Mouse (Mus musculus): Measurements from ENCODE around the gene C1qtnf3.

C1qtnf3 gene

GRCm38 (mm10) chr15:10951951-10952759 lies at the start of gene C1qtnf3:
TSS of gene C1qtnf3 (plus strand) at chr15:10952332.
- no peak for DNase-seq (ENCODE audit: low read depth)

GRCm38 (mm10) chr15:10902360-10902759 lies 49.8 kb upstream of the C1qtnf3 start:
- no peak for DNase-seq (ENCODE audit: low read depth)

- DNase-seq (ENCODE audit: low read depth), result no peak
Observed at GRCm38 (mm10) chr15:10916611-10917311, 35.4 kb upstream of the C1qtnf3 start.

- DNase-seq (ENCODE audit: low read depth), result no peak
Observed at GRCm38 (mm10) chr15:10917312-10917660, 34.8 kb upstream of the C1qtnf3 start.

- DNase-seq (ENCODE audit: low read depth), result no peak
Observed at GRCm38 (mm10) chr15:10920212-10920611, 31.9 kb upstream of the C1qtnf3 start.

- DNase-seq (ENCODE audit: low read depth), result peak; percentile 31
Observed at GRCm38 (mm10) chr15:10921064-10921463, 31.1 kb upstream of the C1qtnf3 start.

GRCm38 (mm10) chr15:10922061-10922460 lies 30.1 kb upstream of the C1qtnf3 start:
- no peak for DNase-seq (ENCODE audit: low read depth)

GRCm38 (mm10) chr15:10922570-10922969 lies 29.6 kb upstream of the C1qtnf3 start:
- no peak for DNase-seq (ENCODE audit: low read depth)

- no peak for DNase-seq (ENCODE audit: low read depth)
Observed at GRCm38 (mm10) chr15:10923076-10923995, 28.8 kb upstream of the C1qtnf3 start.

GRCm38 (mm10) chr15:10927325-10927724 lies 24.8 kb upstream of the C1qtnf3 start:
- DNase-seq (ENCODE audit: low read depth), result no peak

GRCm38 (mm10) chr15:10928633-10929270 lies 23.4 kb upstream of the C1qtnf3 start:
- DNase-seq (ENCODE audit: low read depth), result no peak

- no peak for DNase-seq (ENCODE audit: low read depth)
Observed at GRCm38 (mm10) chr15:10933930-10934329, 18.2 kb upstream of the C1qtnf3 start.

GRCm38 (mm10) chr15:10940148-10941108 lies 11.7 kb upstream of the C1qtnf3 start:
- DNase-seq (ENCODE audit: low read depth), result no peak

- no peak for DNase-seq (ENCODE audit: low read depth)
Observed at GRCm38 (mm10) chr15:10941901-10942300, 10.2 kb upstream of the C1qtnf3 start.

- no peak for DNase-seq (ENCODE audit: low read depth)
Observed at GRCm38 (mm10) chr15:10947852-10948251, 4.3 kb upstream of the C1qtnf3 start.

GRCm38 (mm10) chr15:10952760-10953305 lies 701 bp downstream of the C1qtnf3 start:
- no peak for DNase-seq (ENCODE audit: low read depth)

GRCm38 (mm10) chr15:10953465-10953864 lies 1.3 kb downstream of the C1qtnf3 start:
- no peak for DNase-seq (ENCODE audit: low read depth)

- no peak for DNase-seq (ENCODE audit: low read depth)
Observed at GRCm38 (mm10) chr15:10954381-10955016, 2.4 kb downstream of the C1qtnf3 start.

- DNase-seq (ENCODE audit: low read depth), result no peak
Observed at GRCm38 (mm10) chr15:10955156-10955555, 3.0 kb downstream of the C1qtnf3 start.

GRCm38 (mm10) chr15:10956706-10957105 lies 4.6 kb downstream of the C1qtnf3 start:
- DNase-seq (ENCODE audit: low read depth), result no peak

Measured in naive thymus-derived CD4-positive, alpha-beta T cell, adult 2 months (primary cell).